Mouse (Mus musculus) heart, embryonic 16.5 days (tissue): ENCODE results near the gene Egfl8. TPM values are rescaled to one million over a fixed set of nuclear protein-coding genes. Genes with fewer than 3 reads are reported as not detected.

Source experiments
- ATAC-seq: fragments of 200-750 bp; cut with Nextera tagmentation; replicated peaks from 2 replicates; pipeline ENCODE4 v1.8.0; 2017; ENCODE audit warnings: moderate number of reproducible peaks; ENCODE audit not compliant: insufficient read depth, low FRiP score; ENCODE audit errors: extremely low read depth
- H3K27ac ChIP-seq: fragments of 300-500 bp; sonication (generic); 2 replicates; pipeline ENCODE4 v1.5.1; 2014; ENCODE audit warnings: mild to moderate bottlenecking, low read length, control low read depth, moderate library complexity
- H3K27me3 ChIP-seq: fragments of 300-500 bp; sonication (generic); 2 replicates; pipeline ENCODE4 v1.6.1; 2014; ENCODE audit warnings: low read length, mixed read lengths; ENCODE audit not compliant: control insufficient read depth, insufficient read depth
- H3K36me3 ChIP-seq: fragments of 300-500 bp; sonication (generic); 2 replicates; pipeline ENCODE4 v1.6.1; 2014; ENCODE audit not compliant: control insufficient read depth, insufficient read depth
- H3K4me1 ChIP-seq: fragments of 300-500 bp; sonication (generic); 2 replicates; pipeline ENCODE4 v1.6.1; 2014; ENCODE audit warnings: low read length, mixed read lengths; ENCODE audit not compliant: control insufficient read depth, insufficient read depth
- H3K4me2 ChIP-seq: fragments of 300-500 bp; sonication (generic); 2 replicates; pipeline ENCODE4 v1.6.1; 2014; ENCODE audit warnings: low read depth, mild to moderate bottlenecking, control low read depth, low read length
- H3K4me3 ChIP-seq: fragments of 300-500 bp; sonication (generic); 2 replicates; pipeline ENCODE4 v1.5.1; 2014; ENCODE audit warnings: mild to moderate bottlenecking, control low read depth, low read length
- H3K9ac ChIP-seq: fragments of 300-500 bp; sonication (generic); 2 replicates; pipeline ENCODE4 v1.6.1; 2014; ENCODE audit warnings: low read length, control low read depth
- H3K9me3 ChIP-seq: fragments of 300-500 bp; sonication (generic); replicated peaks from 2 replicates; pipeline ENCODE4 v1.6.1; 2016; ENCODE audit warnings: low read length; ENCODE audit not compliant: control insufficient read depth
- WGBS: fragments of 180-500 bp; shearing (Covaris S2); extraction: QIAGEN DNeasy Blood & Tissue Kit; methylation state at CpG from one replicate; pipeline ENCODE4 v1.1.7; 2014; 5-methylcytosine and 5-hydroxymethylcytosine counted together
- polyA plus RNA-seq: library from polyadenylated mRNA; unstranded; fragments of >200 nt; fragmentation: Nextera tagmentation; extraction: Ambion mirVana; gene quantifications from 2 replicates; pipeline ENCODE4 v1.2.1, GENCODE M21; 2015

The Egfl8 gene
- polyA plus RNA-seq, 1 experiment from 2014 or later, result 2.0 TPM

GRCm38 (mm10) chr17:34658591-34658990, 42.8 kb upstream of the Egfl8 start:
- Histone ChIP-seq H3K9me3 (no peaks in the 10 kb centered on the region), H3K4me1 (peaks cover 22% of the 10 kb centered on the region), H3K27ac (no peak overlapping the region), H3K4me3 (no peak overlapping the region), H3K4me2 (no peak overlapping the region), H3K9ac (no peak overlapping the region), H3K36me3 (0 out of 2 replicates have a peak, but pooled peaks cover under 1% of the 10 kb centered on the region), H3K27me3 (0 out of 2 replicates have a peak, but pooled peaks cover 3% of the 10 kb centered on the region)
- no peak for ATAC-seq
- 70% methylated on average over 3 of the region's 3 CpGs for WGBS

GRCm38 (mm10) chr17:34658145-34658544, 42.4 kb upstream of the Egfl8 start:
- Histone ChIP-seq H3K9ac (no peak overlapping the region), H3K27ac (no peak overlapping the region), H3K4me1 (peaks cover 22% of the 10 kb centered on the region), H3K4me2 (no peak overlapping the region), H3K9me3 (no peaks in the 10 kb centered on the region), H3K27me3 (0 out of 2 replicates have a peak, but pooled peaks cover 3% of the 10 kb centered on the region), H3K36me3 (peaks cover 5% of the 10 kb centered on the region; the same call in 1 of the 2 replicates), H3K4me3 (no peak overlapping the region)
- no peak for ATAC-seq
- WGBS, result 55% methylated on average over 2 of the region's 2 CpGs

- Histone ChIP-seq H3K4me3 (no peak overlapping the region), H3K9ac (no peak overlapping the region), H3K9me3 (no peaks in the 10 kb centered on the region), H3K4me1 (peaks cover 22% of the 10 kb centered on the region), H3K27me3 (0 out of 2 replicates have a peak, but pooled peaks cover 3% of the 10 kb centered on the region), H3K27ac (no peak overlapping the region), H3K36me3 (peaks cover 7% of the 10 kb centered on the region; the same call in 1 of the 2 replicates), H3K4me2 (no peak overlapping the region)
- ATAC-seq, result no peak
- WGBS, result 17% methylated on average over 2 of the region's 2 CpGs
Observed at GRCm38 (mm10) chr17:34657271-34657670, 41.5 kb upstream of the Egfl8 start.

- Histone ChIP-seq H3K4me2 (no peak overlapping the region), H3K27ac (no peak overlapping the region), H3K4me3 (no peak overlapping the region), H3K36me3 (peaks cover 13% of the 10 kb centered on the region), H3K9me3 (no peaks in the 10 kb centered on the region), H3K27me3 (0 out of 2 replicates have a peak, but pooled peaks cover 3% of the 10 kb centered on the region), H3K9ac (no peak overlapping the region), H3K4me1 (peaks cover 22% of the 10 kb centered on the region)
- WGBS, result 55% methylated on average over 8 of the region's 8 CpGs
- no peak for ATAC-seq
Observed at GRCm38 (mm10) chr17:34656666-34657065, 40.9 kb upstream of the Egfl8 start.

GRCm38 (mm10) chr17:34655581-34655991, 39.8 kb upstream of the Egfl8 start:
- Histone ChIP-seq H3K27ac (peak overlapping the region; percentile 69), H3K4me1 (peaks cover 18% of the 10 kb centered on the region), H3K9ac (no peak overlapping the region), H3K27me3 (0 out of 2 replicates have a peak, but pooled peaks cover 3% of the 10 kb centered on the region), H3K9me3 (no peaks in the 10 kb centered on the region), H3K36me3 (peaks cover 15% of the 10 kb centered on the region), H3K4me3 (no peak overlapping the region), H3K4me2 (no peak overlapping the region)
- ATAC-seq, result peak; percentile 87
- WGBS, result 24% methylated on average over 4 of the region's 4 CpGs

- Histone ChIP-seq H3K27ac (peak overlapping the region; percentile 41), H3K9me3 (no peaks in the 10 kb centered on the region), H3K4me3 (no peak overlapping the region), H3K36me3 (peaks cover 15% of the 10 kb centered on the region), H3K9ac (no peak overlapping the region), H3K4me2 (no peak overlapping the region), H3K27me3 (0 out of 2 replicates have a peak, but pooled peaks cover 3% of the 10 kb centered on the region), H3K4me1 (peaks cover 18% of the 10 kb centered on the region)
- ATAC-seq, result no peak; the same call in 1 of the 2 replicates
- WGBS, result 50% methylated on average over 7 of the region's 7 CpGs
Observed at GRCm38 (mm10) chr17:34655160-34655559, 39.4 kb upstream of the Egfl8 start.

GRCm38 (mm10) chr17:34654392-34654791, 38.6 kb upstream of the Egfl8 start:
- Histone ChIP-seq H3K4me3 (no peak overlapping the region), H3K4me2 (no peak overlapping the region), H3K27ac (no peak overlapping the region), H3K9me3 (no peaks in the 10 kb centered on the region), H3K36me3 (peaks cover 15% of the 10 kb centered on the region), H3K4me1 (peaks cover 14% of the 10 kb centered on the region), H3K27me3 (no peaks in the 10 kb centered on the region), H3K9ac (no peak overlapping the region)
- WGBS, result 87% methylated on average over 13 of the region's 13 CpGs
- ATAC-seq, result no peak

GRCm38 (mm10) chr17:34653746-34654285, 38.0 kb upstream of the Egfl8 start:
- no peak overlapping the region for H3K9ac ChIP-seq
- no peak overlapping the region for H3K27ac ChIP-seq
- 65% methylated on average over 9 of the region's 9 CpGs for WGBS
- H3K27me3 ChIP-seq, result no peaks in the 10 kb centered on the region
- no peaks in the 10 kb centered on the region for H3K9me3 ChIP-seq
- H3K4me3 ChIP-seq, result no peak overlapping the region
- H3K4me1 ChIP-seq, result peaks cover 14% of the 10 kb centered on the region
- ATAC-seq, result no peak
- H3K4me2 ChIP-seq, result no peak overlapping the region
- H3K36me3 ChIP-seq, result peaks cover 15% of the 10 kb centered on the region

GRCm38 (mm10) chr17:34652985-34653384, 37.2 kb upstream of the Egfl8 start:
- peaks cover 15% of the 10 kb centered on the region for H3K4me1 ChIP-seq
- H3K27me3 ChIP-seq, result no peaks in the 10 kb centered on the region
- no peak overlapping the region for H3K4me2 ChIP-seq
- H3K4me3 ChIP-seq, result no peak overlapping the region
- no peaks in the 10 kb centered on the region for H3K9me3 ChIP-seq
- no peak overlapping the region for H3K9ac ChIP-seq
- ATAC-seq, result no peak
- no peak overlapping the region for H3K27ac ChIP-seq
- 91% methylated on average over 8 of the region's 8 CpGs for WGBS
- H3K36me3 ChIP-seq, result peaks cover 15% of the 10 kb centered on the region
